Mouse (Mus musculus) intestine, embryonic 15.5 days (tissue): ENCODE results near the gene Bora. TPM values are rescaled to one million over a fixed set of nuclear protein-coding genes. Genes with fewer than 3 reads are reported as not detected.

ENCODE experiments used
- polyA plus RNA-seq: library from polyadenylated mRNA; unstranded; fragments of >200 nt; fragmentation: Nextera tagmentation; extraction: Ambion mirVana; gene quantifications from 2 replicates; pipeline ENCODE4 v1.2.1, GENCODE M21; 2015

The Bora gene
- polyA plus RNA-seq, 1 experiment from 2014 or later, result 61.2 TPM

Other genes with a start within 250 kb of the Bora start
- gene Rpl36a-ps1, start 51.9 kb upstream of the Bora start, polyA plus RNA-seq, result 0.96 and 1.6 TPM in 2 replicates
- gene Mzt1, start 88 bp upstream of the Bora start, polyA plus RNA-seq, result 60.8 and 70.6 TPM in 2 replicates
- gene Pibf1, start 53.2 kb downstream of the Bora start, polyA plus RNA-seq, result 15.6 and 17.0 TPM in 2 replicates
- gene Dis3, start 53.5 kb downstream of the Bora start, polyA plus RNA-seq, result 27.2 and 31.9 TPM in 2 replicates